Mouse (Mus musculus) adrenal gland, postnatal 36 days (tissue): ENCODE measurements at regions not wholly inside any gene's neighbourhood (a gene's known extent, or its start where the extent isn't known, plus 50 kb on each side); places are given as distances from the start of the nearest gene placed in this dataset.

ENCODE experiments used
- DNase-seq, 2 experiments: peaks; one replicate each; pipeline ENCODE4 v3.0.0; 2021; ENCODE audit warnings: mixed read lengths in 1 of 2

GRCm38 (mm10) chr12:94469850-94470249 lies 1222.2 kb upstream of the Flrt2 start:
- no peak for DNase-seq

- DNase-seq: no peak
These were observed 1221.0 kb upstream of the Flrt2 start for GRCm38 (mm10) chr12:94470981-94471380.

GRCm38 (mm10) chr12:94488721-94489120 lies 1203.3 kb upstream of the Flrt2 start:
- no peak for DNase-seq

GRCm38 (mm10) chr12:94508099-94508498 lies 1183.9 kb upstream of the Flrt2 start:
- no peak for DNase-seq

GRCm38 (mm10) chr12:94509855-94510254 lies 1182.2 kb upstream of the Flrt2 start:
- DNase-seq: peak; percentile 5 to 13

- DNase-seq: no peak
These were observed 1147.3 kb upstream of the Flrt2 start for GRCm38 (mm10) chr12:94544706-94545105.

GRCm38 (mm10) chr12:94560374-94561194 lies 1131.4 kb upstream of the Flrt2 start:
- no peak for DNase-seq

GRCm38 (mm10) chr12:94574981-94575380 lies 1117.0 kb upstream of the Flrt2 start:
- DNase-seq: no peak

GRCm38 (mm10) chr12:94580345-94580744 lies 1111.7 kb upstream of the Flrt2 start:
- DNase-seq: no peak

GRCm38 (mm10) chr12:94584309-94584708 lies 1107.7 kb upstream of the Flrt2 start:
- DNase-seq: no peak

- peak in 1 of 2 experiments; percentile 1 for DNase-seq
These were observed 1105.0 kb upstream of the Flrt2 start for GRCm38 (mm10) chr12:94587031-94587430.

GRCm38 (mm10) chr12:94588599-94588998 lies 1103.4 kb upstream of the Flrt2 start:
- no peak for DNase-seq

GRCm38 (mm10) chr12:94589033-94589432 lies 1103.0 kb upstream of the Flrt2 start:
- DNase-seq: no peak

- no peak for DNase-seq
These were observed 1086.5 kb upstream of the Flrt2 start for GRCm38 (mm10) chr12:94605566-94605965.

GRCm38 (mm10) chr12:94636555-94636954 lies 1055.5 kb upstream of the Flrt2 start:
- no peak for DNase-seq

GRCm38 (mm10) chr12:94640153-94640552 lies 1051.9 kb upstream of the Flrt2 start:
- no peak for DNase-seq

- DNase-seq: no peak
These were observed 1046.7 kb upstream of the Flrt2 start for GRCm38 (mm10) chr12:94645302-94645701.

GRCm38 (mm10) chr12:94670035-94670434 lies 1022.0 kb upstream of the Flrt2 start:
- DNase-seq: peak; percentile 3 to 42

GRCm38 (mm10) chr12:94674925-94675324 lies 1017.1 kb upstream of the Flrt2 start:
- DNase-seq: no peak

- no peak for DNase-seq
These were observed 1000.5 kb upstream of the Flrt2 start for GRCm38 (mm10) chr12:94691341-94692029.

- DNase-seq: no peak
These were observed 960.6 kb upstream of the Flrt2 start for GRCm38 (mm10) chr12:94731391-94731790.

GRCm38 (mm10) chr12:94733179-94733578 lies 958.8 kb upstream of the Flrt2 start:
- DNase-seq: no peak

GRCm38 (mm10) chr12:94737263-94737662 lies 954.8 kb upstream of the Flrt2 start:
- no peak for DNase-seq
